15 mouse cellular contexts compared by ENCODE assay signal in genomic region chr8:8622031-8622430, GRCm38 (mm10). TPM values are rescaled to one million over a fixed set of nuclear protein-coding genes. Genes with fewer than 3 reads are reported as not detected.
DNase-seq lines count a peak whose midpoint lies in the region; ATAC-seq and TF ChIP-seq lines count a peak whose summit lies in the region.
"Had no signal": no experiment of that assay in that cellular context is flagged by ENCODE, and none has a peak within 500 bp of the region (broad histone marks: within the 10 kb centered on the region; RNA-seq: fewer than 3 reads in every experiment).

No protein-coding gene starts in this region.

- no peak for TF ChIP-seq CTCF in hindbrain, postnatal 0 days (IDR thresholded peaks at IDR 0.05; ENCODE audit: low read depth)

- H3K4me2 ChIP-seq in hindbrain, postnatal 0 days (ENCODE audit: low read depth, low read length) = peak overlapping the region; percentile 22
- H3K4me2 ChIP-seq in hindbrain, embryonic 11.5 days (replicated peaks; ENCODE audit: low read depth, low read length) = no peak overlapping the region
- H3K4me2 ChIP-seq: kidney, embryonic 15.5 days had no signal

- H3K27ac ChIP-seq in hindbrain, postnatal 0 days = peak overlapping the region; percentile 38; the same call in 1 of the 2 replicates
- no peak overlapping the region for H3K27ac ChIP-seq in hindbrain, embryonic 11.5 days (ENCODE audit: low read depth, low read length)
- H3K27ac ChIP-seq: kidney, embryonic 15.5 days; stomach, postnatal 0 days had no signal

- H3K27me3 ChIP-seq in hindbrain, postnatal 0 days (ENCODE audit: insufficient read depth, low read length) = no peaks in the 10 kb centered on the region
- no peaks in the 10 kb centered on the region for H3K27me3 ChIP-seq in hindbrain, embryonic 11.5 days (ENCODE audit: control insufficient read depth, insufficient read depth, low read length)
- H3K27me3 ChIP-seq: kidney, embryonic 15.5 days had no signal

- peak; percentile 8 for DNase-seq in cerebellum, adult 8-10 months
- no peak for DNase-seq in cerebellum, adult 11-12 months
- DNase-seq in hindbrain, postnatal 0 days (ENCODE audit: low spot score) = peak; percentile 51
- no peak for DNase-seq in hindbrain, embryonic 11.5 days (ENCODE audit: low spot score)
- peak; percentile 27 for DNase-seq in right cerebral cortex, postnatal 4 days
- no peak for DNase-seq in right cerebral cortex, adult 2 months (ENCODE audit: low spot score in 2 of 2)
- DNase-seq in spleen, postnatal 4 days (ENCODE audit: low spot score in 2 of 2) = no peak
- DNase-seq: adrenal gland, postnatal 14 days; heart, postnatal 10 days; lung, postnatal 14 days; midbrain, embryonic 14.5 days; thymus, postnatal 14 days had no signal

- ATAC-seq in hindbrain, postnatal 0 days = peak; percentile 70
- no peak for ATAC-seq in hindbrain, embryonic 11.5 days (ENCODE audit: low FRiP score)
- no peak for ATAC-seq in erythroblast, adult 5-6 weeks (replicated peaks; ENCODE audit: low FRiP score, poor library complexity, severe bottlenecking)

- WGBS in hindbrain, postnatal 0 days = 53% methylated on average over 12 of the region's 12 CpGs
- WGBS in hindbrain, embryonic 11.5 days = 89% methylated on average over 12 of the region's 12 CpGs

- peaks cover 8% of the 10 kb centered on the region; the same call in 1 of the 2 replicates for H3K4me1 ChIP-seq in hindbrain, postnatal 0 days (ENCODE audit: insufficient read depth, low read length)
- H3K4me1 ChIP-seq in hindbrain, embryonic 11.5 days (replicated peaks; ENCODE audit: control insufficient read depth, insufficient read depth, low read length) = no peaks in the 10 kb centered on the region; the same call in 1 of the 2 replicates

- no peaks in the 10 kb centered on the region for H3K9me3 ChIP-seq in hindbrain, postnatal 0 days (ENCODE audit: low read length)
- no peaks in the 10 kb centered on the region for H3K9me3 ChIP-seq in hindbrain, embryonic 11.5 days (ENCODE audit: control insufficient read depth, low read length)
- H3K9me3 ChIP-seq: kidney, embryonic 15.5 days had no signal

- H3K36me3 ChIP-seq in hindbrain, postnatal 0 days (ENCODE audit: insufficient read depth, low read length) = peaks cover 5% of the 10 kb centered on the region; the same call in 1 of the 2 replicates
- 0 out of 2 replicates have a peak, but pooled peaks cover 2% of the 10 kb centered on the region for H3K36me3 ChIP-seq in hindbrain, embryonic 11.5 days (ENCODE audit: control insufficient read depth, insufficient read depth, low read length)

- H3K9ac ChIP-seq in hindbrain, postnatal 0 days (replicated peaks; ENCODE audit: low read length) = no peak overlapping the region
- H3K9ac ChIP-seq in hindbrain, embryonic 11.5 days (ENCODE audit: low read depth, low read length) = no peak overlapping the region
- H3K9ac ChIP-seq: kidney, embryonic 15.5 days had no signal

- H3K4me3 ChIP-seq in hindbrain, postnatal 0 days (ENCODE audit: low read length) = no peak overlapping the region
- no peak overlapping the region for H3K4me3 ChIP-seq in hindbrain, embryonic 11.5 days (ENCODE audit: low read depth, low read length)
- H3K4me3 ChIP-seq: kidney, embryonic 15.5 days had no signal

RNA-seq across cellular contexts. Expression of gene Efnb2, which starts 39.0 kb away (rescaled TPM):
- 21.0 and 22.8 TPM in 2 replicates for total RNA-seq in hindbrain, postnatal 0 days (2014; rRNA removed)
- polyA plus RNA-seq in hindbrain, postnatal 0 days (2015; fragmentation: Nextera tagmentation; extraction: Ambion mirVana) = 9.6 and 10.7 TPM in 2 replicates
- 36.3 and 43.6 TPM in 2 replicates for polyA plus RNA-seq in hindbrain, embryonic 11.5 days (2014; fragmentation: Nextera tagmentation; extraction: Ambion mirVana)
- not detected in 2 replicates for total RNA-seq in erythroblast, adult 5-6 weeks (2015; ENCODE audit: low replicate concordance)
- total RNA-seq in erythroblast, adult 5-6 weeks (2017; ENCODE audit: low replicate concordance) = not detected in 2 replicates

Comparison
In these comparisons a context has a peak if more than half of its experiments do, and no peak if none do; other contexts are left out.
1. DNase-seq: peak in cerebellum, adult 8-10 months (single experiment), hindbrain, postnatal 0 days (single experiment) and right cerebral cortex, postnatal 4 days (single experiment); none in cerebellum, adult 11-12 months (single experiment), hindbrain, embryonic 11.5 days (single experiment), right cerebral cortex, adult 2 months (0 of 2) and spleen, postnatal 4 days (0 of 2).
2. RNA of gene Efnb2, which starts 39.0 kb away (total RNA-seq): 21.0 to 22.8 TPM in hindbrain, postnatal 0 days; not detected in erythroblast, adult 5-6 weeks; every median in the first group is over 10 times any median in the second.